Mouse (Mus musculus) right cerebral cortex, postnatal 14 days (tissue): ENCODE results near the gene Wiz.
A peak's percentile ranks its signal among the peaks of the same experiment; 100 is the strongest.

Source experiments
- DNase-seq: peaks from one replicate; pipeline ENCODE4 v3.0.0; 2022

Wiz gene

GRCm38 (mm10) chr17:32348406-32348805 lies 40.8 kb downstream of the Wiz start:
- DNase-seq, result no peak

GRCm38 (mm10) chr17:32341102-32341501 lies 48.1 kb downstream of the Wiz start:
- no peak for DNase-seq

DNA sequence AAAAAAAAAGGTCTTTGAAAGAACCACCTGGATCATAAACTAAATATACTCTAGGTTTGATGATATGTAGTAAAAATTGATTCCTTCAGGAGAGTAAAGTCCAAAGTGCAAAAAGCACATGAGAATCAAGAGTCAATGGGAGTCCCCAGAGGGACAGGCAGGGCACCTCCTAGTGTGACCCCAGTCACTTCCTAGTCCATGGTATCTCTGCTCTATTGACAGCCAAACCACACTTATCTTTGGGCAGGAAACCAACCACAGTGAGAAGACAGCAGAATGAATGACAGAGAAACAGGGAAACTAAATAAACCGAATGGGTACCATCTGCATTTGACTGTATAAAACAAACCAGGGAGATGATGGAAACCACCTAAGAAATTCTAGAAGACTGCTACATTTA lies 49.1 kb downstream of the Wiz start:
- DNase-seq, result no peak

DNA sequence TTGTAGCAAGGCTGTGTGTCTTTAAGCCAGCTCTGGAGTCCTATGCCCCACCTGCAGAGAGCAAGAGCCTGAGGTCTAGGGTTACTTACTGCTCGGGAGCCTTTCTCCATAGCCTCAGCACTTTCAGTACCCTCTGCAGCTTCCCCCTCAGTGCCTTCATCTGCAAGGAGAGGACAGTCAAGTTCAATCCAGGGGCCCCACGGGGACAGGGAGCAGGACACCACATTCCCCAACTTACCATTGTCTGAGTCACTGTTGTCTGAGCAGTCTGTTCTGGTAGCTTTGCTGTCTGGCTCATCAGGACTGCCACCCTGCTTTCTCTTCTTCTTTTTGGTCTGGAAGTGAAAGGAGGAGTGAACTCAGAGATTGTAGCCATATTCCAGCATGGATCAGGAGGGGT lies 53.4 kb downstream of the Wiz start:
- DNase-seq, result no peak

- DNase-seq, result no peak
These were observed 54.3 kb downstream of the Wiz start for GRCm38 (mm10) chr17:32334921-32335320.

- no peak for DNase-seq
These were observed 55.5 kb downstream of the Wiz start for GRCm38 (mm10) chr17:32333675-32334303.

DNA sequence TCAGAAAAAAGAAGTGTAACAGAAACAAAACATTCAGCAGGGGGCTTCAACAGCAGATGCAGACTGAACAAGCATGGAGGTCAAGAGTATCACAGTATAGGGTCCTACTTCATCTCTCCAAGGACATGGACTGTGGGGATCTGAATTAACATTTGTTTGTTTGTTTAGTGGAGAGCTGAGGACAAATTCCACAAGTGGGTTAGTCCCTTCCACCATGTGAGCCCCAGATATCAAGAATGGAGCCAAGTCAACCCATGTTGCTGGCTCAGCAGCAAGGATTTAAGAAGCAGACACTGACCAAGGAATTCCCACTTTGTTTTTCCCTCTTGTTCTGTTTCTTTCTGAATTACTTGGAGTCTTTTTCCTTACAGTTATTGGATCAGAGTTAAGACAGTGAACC lies 61.7 kb downstream of the Wiz start:
- DNase-seq, result no peak

DNA sequence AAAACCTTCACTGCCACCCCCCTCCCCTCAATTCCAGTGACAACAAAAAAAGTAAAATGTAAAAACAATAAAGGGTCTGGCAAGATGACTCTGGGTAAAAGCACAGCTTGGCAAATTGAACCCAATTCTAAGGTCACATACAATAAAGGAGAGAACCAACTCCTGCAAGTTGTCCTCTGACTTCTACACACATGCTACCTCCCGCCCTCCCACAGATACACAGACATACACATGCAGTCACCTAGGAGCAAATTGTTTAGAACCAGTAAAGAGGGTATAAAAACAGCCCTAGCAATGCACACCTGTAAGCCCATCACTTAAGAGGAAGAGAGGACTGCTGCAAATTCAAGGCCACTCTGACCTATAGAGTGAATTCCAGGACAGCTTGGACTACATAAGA lies 66.4 kb downstream of the Wiz start:
- no peak for DNase-seq

DNA sequence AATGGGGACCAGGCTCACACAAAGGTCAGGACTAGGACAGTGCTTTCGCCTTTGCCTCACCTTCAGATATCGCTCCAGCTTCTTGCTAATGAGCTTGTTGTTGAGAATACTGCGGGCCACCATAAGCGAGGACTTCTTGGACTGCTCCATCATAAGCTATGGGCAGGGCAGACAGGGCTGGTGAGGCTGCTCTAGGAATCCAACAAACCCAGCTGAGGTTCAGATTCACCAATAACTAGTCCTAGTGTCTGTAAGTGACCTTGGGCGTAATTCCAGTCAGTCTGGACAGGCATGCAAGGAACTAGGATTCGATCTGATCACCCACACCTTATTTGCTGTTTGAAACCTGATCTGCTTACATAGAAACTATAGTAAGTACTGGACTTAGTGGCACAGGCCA lies 67.4 kb downstream of the Wiz start:
- DNase-seq, result no peak

DNA sequence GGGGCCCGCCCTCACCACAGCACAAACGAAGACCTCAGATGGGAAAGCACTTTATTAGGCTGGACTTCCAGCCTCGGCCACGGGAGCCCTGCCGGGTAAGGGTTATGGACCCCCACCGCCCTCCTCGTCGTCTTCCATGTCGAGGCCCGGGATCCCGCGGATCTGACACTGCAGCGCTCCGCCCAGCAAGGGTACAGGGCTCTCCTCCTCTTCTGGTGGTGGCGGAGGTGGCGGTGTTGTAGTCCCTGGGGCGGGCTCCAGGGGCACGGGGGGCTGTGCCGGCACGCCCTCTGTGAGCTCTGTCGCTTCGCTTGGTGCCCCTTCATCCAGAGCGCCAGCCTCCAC lies 67.9 kb downstream of the Wiz start:
- no peak for DNase-seq

DNA sequence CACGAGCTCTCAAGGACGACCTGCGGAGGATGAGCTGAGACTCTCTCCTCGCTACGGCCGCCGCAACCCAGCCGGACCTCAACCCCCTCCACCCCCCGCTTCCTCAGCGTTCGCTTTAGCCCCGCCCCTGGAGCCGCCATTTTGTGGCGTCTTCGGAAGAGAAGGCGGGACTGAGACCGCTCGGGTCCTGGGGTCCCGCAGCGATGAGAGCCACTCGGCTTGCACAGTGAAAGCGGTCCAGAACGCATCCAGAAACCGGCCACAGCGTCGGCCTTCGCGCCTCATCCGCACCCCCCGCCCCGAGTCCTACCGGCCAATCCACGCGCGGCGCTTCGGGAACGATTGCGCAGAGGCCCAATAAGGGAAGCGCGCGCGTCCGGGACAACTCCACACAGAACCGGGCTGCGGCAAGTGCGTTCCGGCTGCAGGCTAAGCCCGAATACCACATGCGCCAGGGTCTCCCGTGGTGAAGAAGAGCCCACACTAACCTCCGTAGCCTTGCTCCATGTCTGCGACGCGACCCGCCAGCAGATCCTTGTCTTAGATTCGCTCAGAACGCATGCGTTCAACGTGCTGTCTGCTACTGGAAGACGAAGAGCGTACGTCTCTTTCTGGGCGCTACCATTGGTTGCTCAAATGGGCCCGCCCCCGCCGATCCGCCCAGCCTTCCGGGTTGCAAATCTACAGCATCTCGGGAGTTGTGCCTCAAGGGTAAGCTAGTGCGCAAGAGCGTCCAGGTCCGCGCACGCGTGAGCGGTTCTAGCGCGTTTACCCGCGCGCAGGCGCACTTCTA lies 68.4 kb downstream of the Wiz start, which contains the start of gene Akap8:
TSS of gene Akap8 (minus strand) at position 642 of the 793 bp plus-strand sequence.
- peak; percentile 97 for DNase-seq

DNA sequence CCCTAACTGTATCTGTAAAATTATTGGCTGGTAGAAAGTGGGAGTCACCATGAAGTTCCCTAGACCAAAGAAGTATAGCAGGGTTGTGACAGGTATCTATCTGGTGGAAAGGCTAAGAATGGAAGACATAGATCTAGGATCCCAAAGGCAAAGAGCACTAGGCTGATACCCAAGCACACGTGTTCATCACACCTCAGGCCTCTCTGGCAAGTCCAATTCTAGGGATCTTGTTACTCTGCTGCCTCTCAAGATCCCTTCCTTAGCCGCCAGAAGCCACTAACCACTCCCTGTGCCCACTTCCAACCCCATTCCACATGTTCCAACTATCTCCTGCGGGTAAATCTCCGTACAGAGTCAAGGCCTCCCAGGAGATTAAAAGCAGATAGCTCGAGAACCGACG lies 69.3 kb downstream of the Wiz start:
- DNase-seq, result no peak

GRCm38 (mm10) chr17:32317708-32318107 lies 71.5 kb downstream of the Wiz start:
- no peak for DNase-seq

GRCm38 (mm10) chr17:32317032-32317431 lies 72.2 kb downstream of the Wiz start:
- DNase-seq, result no peak

- DNase-seq, result no peak
These were observed 73.7 kb downstream of the Wiz start for GRCm38 (mm10) chr17:32315560-32315959.

- DNase-seq, result no peak
These were observed 75.3 kb downstream of the Wiz start for GRCm38 (mm10) chr17:32313892-32314291.

DNA sequence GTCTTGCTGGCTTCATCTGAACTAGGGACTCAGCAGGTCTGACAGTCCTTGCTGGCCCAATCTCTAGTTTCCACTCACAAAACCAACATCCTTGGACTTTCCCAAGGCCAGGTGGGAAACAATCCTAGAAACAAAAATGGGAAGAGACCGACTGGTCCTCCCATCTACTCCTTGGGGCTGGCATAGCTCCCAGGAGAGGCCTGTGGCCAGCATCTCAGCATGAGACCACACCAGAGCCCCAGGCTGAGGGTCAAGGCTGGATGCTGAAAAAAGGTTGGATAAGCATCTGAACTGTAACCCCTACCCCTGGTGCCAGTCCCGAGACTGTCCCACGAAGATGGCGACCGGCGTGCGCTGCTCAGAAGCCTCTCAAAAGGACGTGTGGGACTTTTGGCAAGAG lies 76.4 kb downstream of the Wiz start:
- DNase-seq, result no peak

DNA sequence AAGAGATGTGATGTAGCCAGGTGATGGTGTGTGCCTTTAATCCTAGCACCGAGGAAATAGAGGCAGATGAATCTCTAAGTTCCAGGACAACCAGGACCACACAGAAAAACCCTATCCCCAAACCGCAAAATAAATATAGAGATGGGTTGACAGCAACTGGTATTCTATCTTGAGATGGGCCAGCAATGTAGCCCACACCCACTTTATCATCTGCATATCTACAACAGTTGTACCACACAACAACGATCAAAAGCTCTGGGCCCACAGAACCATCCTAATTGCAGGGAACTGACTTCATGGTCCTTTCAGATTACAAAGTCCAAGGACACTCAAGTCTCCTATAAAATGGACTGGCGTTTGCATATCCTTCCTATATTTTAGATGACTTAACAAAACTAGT lies 81.3 kb downstream of the Wiz start:
- no peak for DNase-seq
